Comparison of ENCODE assay signal across 8 mouse cellular contexts in genomic region chr5:120503144-120503795, GRCm38 (mm10). TPM values are rescaled to one million over a fixed set of nuclear protein-coding genes. Genes with fewer than 3 reads are reported as not detected.
DNase-seq lines count a peak whose midpoint lies in the region; ATAC-seq lines count a peak whose summit lies in the region.

TSS of gene Plbd2 (minus strand) at chr5:120503625.

- intact Hi-C loops in gastrocnemius, postnatal 14 days (cut with DNase I; ENCODE audit: low total_unique reads): no loop called here
- intact Hi-C loops in left cerebral cortex, postnatal 14 days (cut with DNase I): loop anchor here (5.0 kb wide), 1 partner anchor 84 kb away; the partner anchor contains the start of genes Iqcd and Tpcn1

- peak; percentile 63 for ATAC-seq in common myeloid progenitor, adult 5-6 weeks (replicated peaks; ENCODE audit: low read depth, poor library complexity, severe bottlenecking)
- peak; percentile 48 for ATAC-seq in megakaryocyte-erythroid progenitor cell, adult 5-6 weeks (replicated peaks; ENCODE audit: low FRiP score, low TSS enrichment, poor library complexity, severe bottlenecking)

- peak; percentile 84 to 93 for DNase-seq in adrenal gland, adult (ENCODE audit: inconsistent age in 2 of 2, low spot score in 1 of 2)
- DNase-seq in gastrocnemius, postnatal 14 days: peak; percentile 87
- peak; percentile 93 for DNase-seq in induced T-regulatory cell, adult 2 months (ENCODE audit: low read depth)
- DNase-seq in left cerebral cortex, postnatal 14 days (ENCODE audit: low spot score in 2 of 2): peak; percentile 78 to 82
- peak; percentile 84 for DNase-seq in right cerebral cortex, postnatal 14 days
- peak; percentile 90 for DNase-seq in yolk sac, embryonic 10.5 days (ENCODE audit: low spot score)

RNA-seq across cellular contexts. Expression of gene Plbd2, which starts in this region (rescaled TPM):
- total RNA-seq in common myeloid progenitor, adult 5-6 weeks (2017): 5.0 and 7.7 TPM in 2 replicates
- total RNA-seq in gastrocnemius, postnatal 14 days (2021): 10 to 100 TPM; 31.7 to 34.3 TPM
- 10 to 100 TPM; 77.4 to 81.8 TPM for total RNA-seq in left cerebral cortex, postnatal 14 days (2021)
- 13.6 and 20.8 TPM in 2 replicates for total RNA-seq in megakaryocyte-erythroid progenitor cell, adult 5-6 weeks (2014; fragmentation: Nextera tagmentation)
- total RNA-seq in megakaryocyte-erythroid progenitor cell, adult 5-6 weeks (2017): 6.3 and 8.7 TPM in 2 replicates

Comparison
In these comparisons a context has a peak if more than half of its experiments do, and no peak if none do; other contexts are left out.
1. Peak in every context shown above with its lines: DNase-seq and ATAC-seq.